Comparison of ENCODE assay signal across 15 mouse cellular contexts in the genomic region with DNA sequence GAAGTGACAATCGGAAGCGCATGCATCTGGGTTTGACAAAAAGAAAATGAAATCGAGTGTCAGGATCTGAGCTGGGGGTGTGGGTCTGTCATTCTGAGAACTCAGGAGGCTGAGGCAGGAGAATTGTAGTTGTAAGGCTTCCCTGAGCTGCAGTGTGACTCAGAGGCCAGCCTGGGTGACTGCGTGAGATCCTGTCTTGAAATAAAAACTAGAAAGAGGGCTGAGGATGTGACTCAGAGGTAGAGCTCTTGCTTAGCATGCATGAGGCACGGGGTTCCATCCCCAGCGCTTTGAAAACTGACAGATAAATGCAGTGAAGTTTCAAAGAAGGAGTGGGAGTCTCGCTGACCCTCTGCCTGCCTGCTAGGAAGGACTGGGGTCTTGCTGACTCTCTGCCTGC.
A peak's percentile ranks its signal among the peaks of the same experiment; 100 is the strongest.
DNase-seq lines count a peak whose midpoint lies in the region; ATAC-seq lines count a peak whose summit lies in the region.
"Had no signal": no experiment of that assay in that cellular context is flagged by ENCODE, and none has a peak within 500 bp of the region (broad histone marks: within the 10 kb centered on the region; RNA-seq: fewer than 3 reads in every experiment).

No protein-coding gene starts in this region.

- peaks cover 20% of the 10 kb centered on the region for H3K9me3 ChIP-seq in forebrain, embryonic 10.5 days
- H3K9me3 ChIP-seq in forebrain, embryonic 11.5 days (ENCODE audit: control insufficient read depth, low read length), result peaks cover 2% of the 10 kb centered on the region; the same call in 1 of the 2 replicates
- peaks cover 17% of the 10 kb centered on the region for H3K9me3 ChIP-seq in hindbrain, embryonic 10.5 days
- peaks cover 9% of the 10 kb centered on the region for H3K9me3 ChIP-seq in midbrain, embryonic 13.5 days
- H3K9me3 ChIP-seq: intestine, embryonic 15.5 days had no signal

- H3K4me1 ChIP-seq in forebrain, embryonic 10.5 days, result peaks cover 7% of the 10 kb centered on the region
- H3K4me1 ChIP-seq in forebrain, embryonic 11.5 days (replicated peaks; ENCODE audit: control insufficient read depth, insufficient read depth, low read length), result no peaks in the 10 kb centered on the region
- peaks cover 25% of the 10 kb centered on the region for H3K4me1 ChIP-seq in hindbrain, embryonic 10.5 days (replicated peaks)
- peaks cover 13% of the 10 kb centered on the region for H3K4me1 ChIP-seq in midbrain, embryonic 13.5 days (replicated peaks)
- H3K4me1 ChIP-seq: intestine, embryonic 15.5 days; limb, embryonic 13.5 days; megakaryocyte, embryonic 14.5 days had no signal

- WGBS in forebrain, embryonic 10.5 days, result 76% methylated on average over 7 of the region's 7 CpGs
- WGBS in forebrain, embryonic 11.5 days, result 72% methylated on average over 7 of the region's 7 CpGs
- WGBS in hindbrain, embryonic 10.5 days, result 65% methylated on average over 7 of the region's 7 CpGs
- 65% methylated on average over 7 of the region's 7 CpGs for WGBS in midbrain, embryonic 13.5 days

- H3K27ac ChIP-seq in forebrain, embryonic 10.5 days, result peak overlapping the region; percentile 58
- H3K27ac ChIP-seq in forebrain, embryonic 11.5 days (ENCODE audit: low read depth, low read length), result no peak overlapping the region
- peak overlapping the region; percentile 74 for H3K27ac ChIP-seq in hindbrain, embryonic 10.5 days
- H3K27ac ChIP-seq in midbrain, embryonic 13.5 days, result peak overlapping the region; percentile 67
- H3K27ac ChIP-seq: intestine, embryonic 15.5 days; limb, embryonic 13.5 days had no signal

- H3K9ac ChIP-seq in forebrain, embryonic 11.5 days (ENCODE audit: low read length), result no peak overlapping the region
- H3K9ac ChIP-seq in midbrain, embryonic 13.5 days (replicated peaks), result no peak overlapping the region
- H3K9ac ChIP-seq: intestine, embryonic 15.5 days; limb, embryonic 13.5 days; lung, embryonic 14.5 days had no signal

- no peak for DNase-seq in forebrain, embryonic 10.5 days (ENCODE audit: extremely low spot score, low spot score)
- no peak for DNase-seq in forebrain, embryonic 11.5 days (ENCODE audit: low spot score)
- peak; percentile 72 for DNase-seq in 3T3-L1 (ENCODE audit: low read depth, low spot score)
- no peak for DNase-seq in hindbrain, embryonic 10.5 days (ENCODE audit: low spot score)
- no peak for DNase-seq in gastrocnemius, adult 8-10 months (ENCODE audit: low spot score in 2 of 2)
- DNase-seq in cerebellum, postnatal 36 days, result no peak
- DNase-seq in adrenal gland, adult 8-10 months, result no peak
- DNase-seq: gastrocnemius, postnatal 14 days; lung, embryonic 14.5 days had no signal

- H3K4me2 ChIP-seq in forebrain, embryonic 11.5 days (ENCODE audit: low read depth, low read length, severe bottlenecking), result no peak overlapping the region
- no peak overlapping the region for H3K4me2 ChIP-seq in midbrain, embryonic 13.5 days (replicated peaks)
- H3K4me2 ChIP-seq: intestine, embryonic 15.5 days; limb, embryonic 13.5 days; lung, embryonic 14.5 days had no signal

- no peaks in the 10 kb centered on the region for H3K27me3 ChIP-seq in forebrain, embryonic 10.5 days (ENCODE audit: poor library complexity, severe bottlenecking)
- no peaks in the 10 kb centered on the region for H3K27me3 ChIP-seq in forebrain, embryonic 11.5 days (ENCODE audit: control insufficient read depth, insufficient read depth, low read length)
- H3K27me3 ChIP-seq in hindbrain, embryonic 10.5 days (ENCODE audit: insufficient read depth, poor library complexity, severe bottlenecking), result no peaks in the 10 kb centered on the region
- H3K27me3 ChIP-seq in midbrain, embryonic 13.5 days, result no peaks in the 10 kb centered on the region
- H3K27me3 ChIP-seq: intestine, embryonic 15.5 days; limb, embryonic 13.5 days had no signal

- peaks cover 32% of the 10 kb centered on the region for H3K36me3 ChIP-seq in forebrain, embryonic 10.5 days (replicated peaks)
- H3K36me3 ChIP-seq in forebrain, embryonic 11.5 days (ENCODE audit: control insufficient read depth, insufficient read depth, low read length), result peaks cover 5% of the 10 kb centered on the region; the same call in 1 of the 2 replicates
- H3K36me3 ChIP-seq in hindbrain, embryonic 10.5 days, result peaks cover 34% of the 10 kb centered on the region
- peaks cover 41% of the 10 kb centered on the region for H3K36me3 ChIP-seq in midbrain, embryonic 13.5 days
- H3K36me3 ChIP-seq: G1E; intestine, embryonic 15.5 days; limb, embryonic 13.5 days had no signal

- no peak for ATAC-seq in forebrain, embryonic 11.5 days (replicated peaks; ENCODE audit: low FRiP score)
- ATAC-seq in midbrain, embryonic 13.5 days, result no peak
- ATAC-seq: activated CD4-positive, CD25-positive, alpha-beta regulatory T cell, adult 4 months; intestine, embryonic 15.5 days had no signal

- no peak overlapping the region for H3K4me3 ChIP-seq in forebrain, embryonic 10.5 days
- no peak overlapping the region for H3K4me3 ChIP-seq in forebrain, embryonic 11.5 days (ENCODE audit: low read depth, low read length)
- no peak overlapping the region for H3K4me3 ChIP-seq in hindbrain, embryonic 10.5 days
- no peak overlapping the region for H3K4me3 ChIP-seq in midbrain, embryonic 13.5 days (replicated peaks)
- H3K4me3 ChIP-seq: intestine, embryonic 15.5 days; limb, embryonic 13.5 days; megakaryocyte, embryonic 14.5 days had no signal
